Mouse (Mus musculus): Measurements from ENCODE around the gene Olfr130. TPM values are rescaled to one million over a fixed set of nuclear protein-coding genes. Genes with fewer than 3 reads are reported as not detected.

Gene Olfr130
- not detected in 2 replicates for polyA plus RNA-seq (2015; fragmentation: Nextera tagmentation; extraction: Ambion mirVana)

GRCm38 (mm10) chr17:38063621-38064020 is at the start of gene Olfr130:
Gene Olfr130, plus strand, starts transcription at chr17:38063921.
- no peaks in the 10 kb centered on the region for H3K4me1 ChIP-seq (replicated peaks)
- ATAC-seq: no peak
- no peak within 1 kb of the TSS for H3K27ac ChIP-seq
- H3K36me3 ChIP-seq: no peaks in the 10 kb centered on the region
- WGBS: 94% methylated on average over 1 of the region's 1 CpGs
- H3K4me2 ChIP-seq (replicated peaks): no peak within 1 kb of the TSS
- no peaks in the 10 kb centered on the region for H3K9me3 ChIP-seq
- no peak within 1 kb of the TSS for H3K9ac ChIP-seq (replicated peaks)
- H3K27me3 ChIP-seq: no peaks in the 10 kb centered on the region
- no peak within 1 kb of the TSS for H3K4me3 ChIP-seq (replicated peaks)

GRCm38 (mm10) chr17:38016341-38016740 is 47.4 kb upstream of the Olfr130 start:
- Histone ChIP-seq H3K4me3 (replicated peaks) (no peak overlapping the region), H3K9me3 (peaks cover 9% of the 10 kb centered on the region), H3K27me3 (no peaks in the 10 kb centered on the region), H3K4me2 (replicated peaks) (no peak overlapping the region), H3K4me1 (replicated peaks) (no peaks in the 10 kb centered on the region), H3K27ac (no peak overlapping the region), H3K36me3 (no peaks in the 10 kb centered on the region), H3K9ac (replicated peaks) (no peak overlapping the region)
- 77% methylated on average over 2 of the region's 2 CpGs for WGBS
- ATAC-seq: no peak

- ATAC-seq: no peak
- Histone ChIP-seq H3K27me3 (no peaks in the 10 kb centered on the region), H3K27ac (no peak overlapping the region), H3K4me2 (replicated peaks) (no peak overlapping the region), H3K9ac (replicated peaks) (no peak overlapping the region), H3K9me3 (0 out of 2 replicates have a peak, but pooled peaks cover 1% of the 10 kb centered on the region), H3K4me1 (replicated peaks) (no peaks in the 10 kb centered on the region), H3K4me3 (replicated peaks) (no peak overlapping the region), H3K36me3 (no peaks in the 10 kb centered on the region)
- 26% methylated on average over 5 of the region's 5 CpGs for WGBS
These were observed 37.4 kb upstream of the Olfr130 start for GRCm38 (mm10) chr17:38026297-38026696.

GRCm38 (mm10) chr17:38059979-38060378 is 3.7 kb upstream of the Olfr130 start, which contains the start of gene Olfr129:
Gene Olfr129, minus strand, starts transcription at chr17:38060079.
- no peak for ATAC-seq

GRCm38 (mm10) chr17:38082364-38082763 is 18.6 kb downstream of the Olfr130 start:
- H3K27me3 ChIP-seq: no peaks in the 10 kb centered on the region
- H3K4me1 ChIP-seq (replicated peaks): no peaks in the 10 kb centered on the region
- no peak overlapping the region for H3K4me2 ChIP-seq (replicated peaks)
- no peak overlapping the region for H3K9ac ChIP-seq (replicated peaks)
- H3K9me3 ChIP-seq: peaks cover 5% of the 10 kb centered on the region; the same call in 1 of the 2 replicates
- 87% methylated on average over 4 of the region's 4 CpGs for WGBS
- H3K36me3 ChIP-seq: no peaks in the 10 kb centered on the region
- H3K4me3 ChIP-seq (replicated peaks): no peak overlapping the region
- no peak overlapping the region for H3K27ac ChIP-seq
- ATAC-seq: no peak

More at GRCm38 (mm10) chr17:38059979-38060378, 3.7 kb upstream of the Olfr130 start, which contains the start of gene Olfr129:
- Histone ChIP-seq H3K27me3 (no peaks in the 10 kb centered on the region), H3K9me3 (no peaks in the 10 kb centered on the region), H3K4me3 (replicated peaks) (no peak within 1 kb of the TSS), H3K9ac (replicated peaks) (no peak within 1 kb of the TSS), H3K36me3 (no peaks in the 10 kb centered on the region), H3K4me1 (replicated peaks) (no peaks in the 10 kb centered on the region), H3K27ac (no peak within 1 kb of the TSS), H3K4me2 (replicated peaks) (no peak within 1 kb of the TSS)
- 69% methylated on average over 1 of the region's 1 CpGs for WGBS

- Histone ChIP-seq H3K4me2 (replicated peaks) (no peak within 1 kb of the TSS), H3K27me3 (no peaks in the 10 kb centered on the region), H3K9ac (replicated peaks) (no peak within 1 kb of the TSS), H3K9me3 (no peaks in the 10 kb centered on the region), H3K36me3 (no peaks in the 10 kb centered on the region), H3K4me3 (replicated peaks) (no peak within 1 kb of the TSS), H3K4me1 (replicated peaks) (no peaks in the 10 kb centered on the region), H3K27ac (no peak within 1 kb of the TSS)
- ATAC-seq: no peak
These were observed 24.9 kb downstream of the Olfr130 start, which contains the start of gene Olfr131 for GRCm38 (mm10) chr17:38088593-38088992. Gene Olfr131, minus strand, starts transcription at chr17:38088693.

Other genes starting within 250 kb of the Olfr130 start
- gene Olfr125, start 231.0 kb upstream of the Olfr130 start, polyA plus RNA-seq (2015; fragmentation: Nextera tagmentation; extraction: Ambion mirVana): not detected in 2 replicates
- gene Olfr126, start 216.4 kb upstream of the Olfr130 start, polyA plus RNA-seq (2015; fragmentation: Nextera tagmentation; extraction: Ambion mirVana): not detected in 2 replicates
- not detected in 2 replicates for gene Olfr127, start 163.5 kb upstream of the Olfr130 start, polyA plus RNA-seq (2015; fragmentation: Nextera tagmentation; extraction: Ambion mirVana)
- gene Olfr128, start 143.4 kb upstream of the Olfr130 start, polyA plus RNA-seq (2015; fragmentation: Nextera tagmentation; extraction: Ambion mirVana): not detected in 2 replicates
- not detected in 2 replicates for gene Olfr761, start 110.8 kb upstream of the Olfr130 start, polyA plus RNA-seq (2015; fragmentation: Nextera tagmentation; extraction: Ambion mirVana)
- gene Olfr129, start 3.8 kb upstream of the Olfr130 start, polyA plus RNA-seq (2015; fragmentation: Nextera tagmentation; extraction: Ambion mirVana): not detected in 2 replicates
- gene Olfr131, start 24.8 kb downstream of the Olfr130 start, polyA plus RNA-seq (2015; fragmentation: Nextera tagmentation; extraction: Ambion mirVana): not detected in 2 replicates
- not detected in 2 replicates for gene Olfr132, start 70.6 kb downstream of the Olfr130 start, polyA plus RNA-seq (2015; fragmentation: Nextera tagmentation; extraction: Ambion mirVana)
- gene Olfr133, start 81.4 kb downstream of the Olfr130 start, polyA plus RNA-seq (2015; fragmentation: Nextera tagmentation; extraction: Ambion mirVana): not detected in 2 replicates
- not detected in 2 replicates for gene Olfr134, start 107.5 kb downstream of the Olfr130 start, polyA plus RNA-seq (2015; fragmentation: Nextera tagmentation; extraction: Ambion mirVana)
- not detected in 2 replicates for gene Olfr135, start 140.4 kb downstream of the Olfr130 start, polyA plus RNA-seq (2015; fragmentation: Nextera tagmentation; extraction: Ambion mirVana)
- not detected in 2 replicates for gene Olfr138, start 197.1 kb downstream of the Olfr130 start, polyA plus RNA-seq (2015; fragmentation: Nextera tagmentation; extraction: Ambion mirVana)
- gene Olfr137, start 243.6 kb downstream of the Olfr130 start, polyA plus RNA-seq (2015; fragmentation: Nextera tagmentation; extraction: Ambion mirVana): not detected in 2 replicates